Mouse (Mus musculus) spleen, adult 2 months (tissue): ENCODE results near the gene Nr1h5.

Experiments
- CTCF ChIP-seq: fragments of 200-500 bp; IDR thresholded peaks from 2 replicates; pipeline ENCODE4 v1.5.1; 2011; ENCODE audit warnings: mild to moderate bottlenecking, inconsistent platforms; ENCODE audit not compliant: insufficient read depth, insufficient read length, insufficient replicate concordance; ENCODE audit errors: extremely low read depth
- POLR2A ChIP-seq: fragments of 200-500 bp; IDR thresholded peaks from 2 replicates; pipeline ENCODE4 v1.6.1; 2011; ENCODE audit warnings: low read depth, low read length, inconsistent platforms

DNA sequence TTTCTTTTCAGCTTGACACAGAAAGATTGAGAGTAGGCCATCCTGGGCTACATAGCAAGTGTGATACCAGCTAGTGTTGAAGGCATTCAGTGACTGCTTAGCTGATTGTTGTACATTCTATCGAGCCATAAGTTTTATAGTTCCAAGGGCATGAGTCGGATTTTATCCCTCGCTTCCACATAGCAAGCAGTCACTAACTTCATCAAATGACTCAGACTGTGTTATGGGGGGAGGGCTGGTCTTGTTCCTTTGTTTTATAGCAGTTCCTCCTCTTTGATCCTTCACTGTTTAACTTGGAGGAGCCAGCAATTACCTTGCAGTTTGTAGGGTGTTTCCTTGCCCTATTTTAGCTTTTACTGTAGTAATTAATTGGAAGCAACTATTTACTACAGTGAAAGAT is 33.7 kb upstream of the Nr1h5 start:
- no peak for TF ChIP-seq POLR2A
- TF ChIP-seq CTCF, result no peak
